Mouse (Mus musculus) lung, postnatal 36 days (tissue): ENCODE data around the gene Ssna1.

Experiments
- DNase-seq: peaks from one replicate; pipeline ENCODE4 v3.0.0; 2022; ENCODE audit warnings: mixed read lengths

Ssna1 gene

DNA sequence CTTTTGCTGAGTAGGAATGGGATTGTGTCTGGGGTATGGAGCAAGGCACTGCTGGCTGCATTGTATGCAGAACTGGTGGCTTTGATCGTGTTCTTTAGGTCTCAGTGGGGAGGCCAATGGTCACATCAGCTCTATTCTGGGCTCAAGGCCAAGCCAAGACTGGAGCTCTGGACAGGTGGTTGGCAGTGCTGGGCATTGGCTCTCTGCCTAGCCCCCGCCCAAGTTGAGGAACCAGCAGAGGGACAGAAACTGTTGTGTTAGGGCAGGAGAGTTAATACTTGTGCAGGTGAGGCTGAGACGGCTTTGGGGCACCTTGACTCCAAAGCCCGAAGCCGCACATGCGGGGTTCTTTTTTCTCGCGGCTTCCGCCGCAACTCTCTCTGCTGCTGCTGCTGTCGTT is 17.4 kb upstream of the Ssna1 start, which contains the start of gene Lrrc26:
Lrrc26 (plus strand) TSS at position 265 of the 400 bp plus-strand sequence.
- DNase-seq: peak; percentile 71

DNA sequence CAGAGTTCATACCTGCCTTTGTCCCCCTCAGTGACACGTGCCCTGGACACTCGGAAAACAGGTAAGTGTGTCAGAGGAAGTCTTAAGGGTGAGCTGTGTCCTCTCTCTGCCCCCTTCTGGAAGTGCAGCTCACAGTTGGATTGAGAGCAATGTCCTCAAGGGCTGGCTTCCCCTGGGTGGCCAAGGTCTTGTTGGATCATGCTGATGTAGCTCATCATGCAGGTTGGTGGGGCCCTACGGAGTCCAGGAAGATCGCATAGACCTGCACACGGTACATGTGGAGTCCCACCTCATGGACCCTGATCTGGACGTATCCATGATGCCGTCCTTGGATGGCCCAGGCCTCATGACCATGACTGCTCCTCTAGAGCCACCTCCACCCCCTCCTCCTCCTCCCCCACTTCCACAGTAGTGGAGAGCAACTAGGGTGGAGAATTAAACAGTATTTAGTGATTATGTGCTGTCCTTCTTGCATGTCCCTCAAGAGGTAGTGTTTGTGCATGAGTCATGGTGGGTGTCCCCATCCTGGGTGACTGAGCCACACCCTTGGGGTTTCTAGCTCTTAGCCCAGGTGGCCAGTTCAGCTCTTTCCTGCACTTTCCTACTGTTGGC is 16.6 kb upstream of the Ssna1 start:
- no peak for DNase-seq

DNA sequence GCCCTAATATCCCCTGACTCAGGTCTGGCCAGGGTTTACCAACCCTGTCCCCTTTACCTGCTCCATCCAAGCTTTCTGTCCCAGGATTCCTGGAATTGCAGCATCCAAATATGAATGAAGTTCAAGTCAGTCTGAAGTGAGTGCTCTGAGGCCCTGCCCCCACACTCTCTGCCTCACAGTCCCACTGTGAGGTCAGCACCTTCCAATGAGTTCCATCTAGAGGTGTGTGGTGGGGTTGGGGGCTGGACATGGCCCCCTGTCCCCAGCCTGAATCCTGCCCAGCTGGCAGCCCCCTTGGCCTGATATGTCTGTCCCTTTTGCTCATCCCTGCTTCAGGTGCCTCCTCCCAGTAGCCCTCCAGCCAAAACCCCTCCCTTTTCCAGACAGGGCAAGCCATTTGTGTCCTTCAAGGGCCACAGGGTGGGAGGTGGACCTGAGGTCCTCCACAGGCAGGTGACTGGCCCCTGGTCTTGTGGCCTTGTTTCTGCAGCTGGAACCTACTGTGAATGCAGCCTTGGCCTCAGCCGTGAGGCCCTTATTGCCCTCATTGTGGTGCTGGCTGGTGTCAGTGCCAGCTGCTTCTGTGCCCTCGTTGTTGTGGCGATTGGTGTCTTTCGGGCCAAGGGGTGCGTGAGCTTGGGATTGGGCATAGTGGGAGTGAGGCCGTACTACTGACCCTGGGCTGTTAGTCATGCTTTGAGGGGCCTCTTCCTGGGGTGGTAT is 15.8 kb upstream of the Ssna1 start, which contains the start of gene Tmem210:
Tmem210 (plus strand) TSS at position 219 of the 723 bp plus-strand sequence.
- no peak for DNase-seq

DNA sequence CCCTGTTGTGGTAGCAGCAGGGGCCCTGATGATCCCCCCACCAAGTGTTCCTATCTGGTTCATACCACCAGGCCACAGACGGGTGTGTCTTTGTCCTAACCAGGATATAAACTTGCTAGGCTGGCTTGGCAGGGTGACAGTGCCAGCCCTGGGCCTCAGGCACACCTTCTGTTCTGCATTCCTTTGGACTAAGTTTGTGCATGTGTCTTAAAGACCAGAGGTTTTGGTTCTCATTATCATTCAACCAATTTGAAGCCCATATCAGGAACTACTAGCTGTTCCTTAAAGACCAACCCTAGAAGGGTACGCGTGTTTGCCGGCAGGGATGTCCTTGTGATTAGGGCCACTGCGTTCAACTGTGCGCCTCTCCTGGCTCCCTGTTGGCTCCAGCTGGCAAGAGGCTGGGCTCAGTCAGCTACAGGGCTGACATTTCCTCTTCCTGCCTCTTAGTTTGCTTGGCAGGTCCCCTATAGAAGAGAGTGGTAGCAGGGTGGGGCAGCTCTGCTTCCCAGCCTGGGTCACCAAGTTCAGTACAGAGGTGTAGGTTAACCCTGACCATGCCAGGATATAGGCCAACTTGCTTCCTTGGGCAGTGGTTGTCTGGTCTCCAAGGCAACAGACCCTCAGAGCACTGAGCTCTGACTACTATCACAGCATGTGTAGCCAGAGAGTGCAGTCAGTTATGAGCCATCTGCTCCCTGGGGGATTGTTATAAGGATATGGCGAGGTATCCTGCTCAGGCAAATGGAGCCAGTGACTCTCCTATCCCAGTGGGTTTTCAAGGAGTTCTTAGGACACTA is 14.8 kb upstream of the Ssna1 start:
- DNase-seq: peak; percentile 81

DNA sequence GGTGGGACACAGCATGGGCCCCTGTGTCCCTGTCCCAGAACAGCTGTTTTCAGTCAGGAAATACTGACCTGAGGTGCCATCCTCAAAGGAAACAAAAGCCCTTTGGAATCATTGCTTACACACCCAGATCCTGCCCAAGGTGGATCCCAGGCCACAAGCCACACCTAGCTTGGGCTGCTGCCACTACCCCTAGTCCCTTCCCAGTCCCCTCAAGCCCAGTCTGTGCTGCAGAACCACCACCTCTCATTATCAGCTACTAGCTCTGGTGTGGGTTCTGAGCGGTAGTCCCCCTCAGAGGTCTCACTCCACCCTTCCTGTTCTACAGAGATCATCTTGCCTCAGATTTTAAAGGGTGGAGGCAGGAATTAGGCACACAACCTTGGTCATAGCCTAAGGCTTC is 14.1 kb upstream of the Ssna1 start:
- DNase-seq: peak; percentile 20

DNA sequence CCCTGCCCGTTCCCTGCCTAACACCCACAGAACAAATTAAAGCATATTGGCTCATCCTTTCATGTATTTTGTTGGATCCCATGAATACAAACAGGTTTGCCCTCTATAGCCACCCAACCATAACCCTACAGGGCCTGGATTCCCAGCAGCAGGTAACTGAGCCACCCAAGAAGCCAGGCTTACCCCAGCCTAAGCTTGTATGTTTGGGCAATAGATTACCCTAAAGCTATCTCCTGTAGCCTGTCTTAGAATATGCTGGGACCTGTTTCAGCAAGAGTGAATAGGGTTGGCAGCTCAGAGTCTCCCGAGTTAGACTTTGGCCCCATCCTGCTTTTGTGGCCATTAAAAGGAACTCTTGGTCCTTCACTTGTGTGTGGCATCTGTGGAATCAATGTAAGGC is 13.3 kb upstream of the Ssna1 start:
- no peak for DNase-seq

DNA sequence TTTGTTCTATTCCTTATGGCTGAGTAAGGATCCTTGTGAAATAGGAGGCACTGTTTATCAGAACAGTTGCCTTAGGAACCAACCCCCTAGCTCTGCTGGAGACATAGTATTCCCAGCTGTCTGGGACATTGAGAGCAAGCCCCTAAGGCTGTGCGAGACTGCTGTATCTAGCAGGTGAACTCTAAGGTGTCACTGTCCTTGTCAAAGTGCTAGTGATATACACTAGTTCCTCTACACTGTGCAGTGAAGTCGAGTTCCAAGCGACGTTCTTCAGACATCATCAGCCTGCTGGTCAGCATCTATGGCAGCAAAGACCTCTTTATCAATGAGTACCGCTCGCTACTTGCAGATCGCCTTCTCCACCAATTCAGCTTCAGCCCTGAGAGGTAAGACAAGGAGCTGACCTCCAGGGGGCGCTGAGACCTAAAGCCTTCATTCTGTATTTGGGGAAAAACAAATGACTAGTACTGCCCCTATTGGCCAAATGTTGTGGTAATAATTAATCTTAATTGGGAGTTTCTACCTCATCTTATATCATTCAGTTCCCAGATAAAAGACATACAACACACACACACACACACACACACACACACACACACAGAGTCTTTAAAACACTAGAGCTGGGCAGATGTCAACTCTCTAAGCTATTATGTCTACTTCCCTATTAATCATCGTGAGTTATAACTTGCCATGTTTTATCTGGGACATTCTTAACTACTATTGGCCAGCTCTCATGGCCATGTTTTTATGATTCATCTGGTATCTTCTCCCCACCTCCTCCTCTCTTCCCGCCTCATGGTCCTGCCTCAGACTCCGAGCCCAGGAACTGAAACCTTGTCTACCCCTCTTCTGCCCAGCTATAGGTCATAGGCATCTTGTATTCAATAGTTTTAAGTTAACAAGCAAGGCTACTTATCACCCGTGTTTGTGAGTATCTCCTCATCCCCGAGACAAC is 7.0 kb upstream of the Ssna1 start:
- peak; percentile 94 for DNase-seq

DNA sequence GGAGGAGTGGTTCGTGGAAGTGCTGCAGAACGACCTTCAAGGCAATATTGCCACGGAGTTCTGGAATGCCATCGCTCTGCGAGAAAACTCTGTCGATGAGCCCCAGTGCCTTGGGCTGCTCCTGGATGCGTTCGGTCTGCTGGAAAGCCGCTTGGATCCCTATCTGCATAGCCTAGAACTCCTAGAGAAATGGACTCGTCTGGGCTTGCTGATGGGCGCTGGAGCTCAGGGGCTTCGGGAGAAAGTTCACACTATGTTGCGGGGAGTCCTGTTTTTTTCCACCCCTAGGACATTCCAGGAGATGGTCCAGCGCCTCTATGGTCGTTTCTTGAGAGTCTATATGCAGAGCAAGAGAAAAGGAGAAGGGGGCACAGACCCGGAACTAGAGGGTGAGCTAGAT is 772 bp upstream of the Ssna1 start:
- DNase-seq: no peak

DNA sequence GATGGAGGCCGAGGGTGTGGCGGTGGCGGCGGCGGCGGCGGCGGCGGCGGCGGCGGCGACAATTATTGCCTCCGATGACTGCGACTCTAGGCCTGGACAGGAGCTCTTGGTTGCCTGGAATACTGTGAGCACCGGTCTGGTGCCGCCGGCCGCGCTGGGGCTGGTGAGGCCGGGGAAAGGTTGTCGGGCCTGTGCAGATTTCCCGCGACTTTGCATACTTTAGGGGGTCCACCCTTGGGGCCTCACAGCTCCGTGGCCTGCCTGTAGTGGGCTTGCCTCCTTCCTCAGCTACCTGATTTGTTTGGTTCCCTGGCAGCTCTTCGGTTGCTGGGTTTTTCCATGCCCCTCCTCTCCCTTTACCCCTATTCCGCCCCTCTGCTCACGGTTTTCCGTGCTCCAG is 277 bp upstream of the Ssna1 start:
- no peak for DNase-seq

DNA sequence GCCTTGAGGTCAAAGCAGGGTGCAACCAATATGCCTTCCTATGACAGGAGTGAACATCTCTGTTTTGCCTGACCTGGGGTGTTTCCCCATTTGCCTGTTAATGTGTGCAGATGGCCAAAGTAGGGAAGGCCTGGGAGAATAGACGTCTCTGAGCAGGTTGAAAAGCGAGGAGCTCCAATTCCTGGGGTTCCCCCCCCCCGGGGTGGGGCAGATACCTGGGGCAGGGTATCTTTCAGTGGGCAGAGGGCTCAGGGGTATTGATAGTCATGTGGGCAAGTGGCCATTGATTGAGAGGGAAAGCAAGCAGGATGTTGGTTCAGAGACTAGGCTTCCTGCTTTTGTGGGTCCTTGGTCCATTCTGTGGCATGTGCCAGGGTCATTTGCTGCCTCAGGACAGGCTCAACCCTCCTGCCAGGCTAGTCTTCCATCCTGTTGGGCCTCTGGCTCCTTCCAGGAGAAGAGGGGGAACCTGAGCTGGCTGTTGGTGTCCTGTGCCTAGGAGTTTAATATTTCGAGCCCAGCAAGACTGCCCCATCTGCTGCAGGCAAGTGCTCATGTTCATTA is 4.4 kb downstream of the Ssna1 start:
- DNase-seq: no peak

DNA sequence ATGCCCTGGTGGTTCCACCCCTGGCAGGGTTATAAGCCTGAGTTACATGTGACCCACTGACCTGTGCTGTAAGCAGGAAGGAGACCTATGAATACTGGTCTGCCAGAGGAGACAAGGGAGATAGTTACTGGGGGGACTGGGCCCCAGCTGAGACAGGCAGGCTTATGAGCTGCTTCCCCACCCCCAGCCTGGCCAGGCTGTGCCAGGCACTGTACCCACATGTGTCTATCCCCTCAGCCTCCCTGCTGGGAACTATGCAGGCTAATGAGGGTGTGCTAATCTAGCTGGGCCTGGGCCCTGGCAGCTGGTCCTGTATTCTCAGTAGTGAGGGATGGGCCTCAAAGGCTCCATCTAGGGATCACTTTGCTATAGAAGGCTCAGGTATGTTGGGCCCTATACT is 5.0 kb downstream of the Ssna1 start:
- no peak for DNase-seq

DNA sequence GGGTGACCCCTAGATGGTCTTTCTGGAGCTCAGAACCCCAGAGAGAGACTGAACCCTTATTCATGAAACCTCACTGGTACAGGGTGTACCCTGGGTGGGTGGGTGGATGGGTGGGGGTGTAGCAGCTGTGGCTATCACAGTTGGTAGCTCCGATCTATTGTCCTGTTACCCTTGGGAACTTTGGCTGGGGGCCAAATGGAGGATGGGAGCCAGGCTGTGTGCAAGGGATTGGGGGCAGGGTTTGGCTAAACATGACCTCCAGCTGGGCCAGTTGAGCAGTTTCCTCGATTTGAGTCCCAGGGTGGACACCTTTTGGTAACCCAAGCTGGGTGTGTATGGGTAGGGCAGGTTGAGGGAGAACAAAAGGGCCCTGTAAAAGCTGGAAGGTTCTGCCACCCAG is 5.5 kb downstream of the Ssna1 start:
- peak; percentile 44 for DNase-seq

DNA sequence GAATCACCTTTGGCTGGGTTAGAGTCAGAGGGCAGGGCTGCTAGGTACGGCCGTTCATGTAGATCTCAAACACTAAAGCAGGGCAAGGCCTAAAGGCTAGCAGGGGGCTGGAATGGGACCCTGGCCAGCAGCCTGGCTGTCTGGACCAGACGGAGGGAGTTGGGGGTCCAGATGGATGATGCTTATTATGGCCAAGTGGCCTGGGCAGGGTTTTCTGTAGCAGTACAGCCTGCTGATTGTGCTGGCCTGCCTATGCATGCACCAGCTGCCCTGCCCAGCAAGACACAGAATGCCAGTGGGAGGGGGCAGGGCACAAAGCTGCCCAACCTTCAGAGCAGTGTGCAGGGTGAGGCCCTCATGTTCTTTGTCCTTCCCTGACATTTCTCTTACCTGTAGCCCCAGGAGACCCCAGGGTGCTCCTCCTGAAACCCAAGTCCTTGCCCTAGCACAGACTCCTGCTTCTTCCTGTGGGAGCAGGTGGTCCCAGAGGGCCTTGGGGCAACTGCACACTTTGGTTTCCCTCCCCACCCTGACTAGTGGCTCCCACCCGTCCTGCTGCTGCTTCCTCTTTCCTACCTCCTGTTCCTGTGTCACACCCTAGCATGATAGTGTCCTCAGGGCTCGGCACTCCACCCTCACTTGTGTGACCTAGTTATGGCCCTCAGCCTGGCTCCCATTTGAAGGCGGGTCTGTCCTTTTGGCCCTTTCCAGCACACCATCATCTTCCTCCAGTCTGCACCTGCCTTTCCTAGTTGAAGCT is 6.2 kb downstream of the Ssna1 start:
- peak; percentile 49 for DNase-seq

DNA sequence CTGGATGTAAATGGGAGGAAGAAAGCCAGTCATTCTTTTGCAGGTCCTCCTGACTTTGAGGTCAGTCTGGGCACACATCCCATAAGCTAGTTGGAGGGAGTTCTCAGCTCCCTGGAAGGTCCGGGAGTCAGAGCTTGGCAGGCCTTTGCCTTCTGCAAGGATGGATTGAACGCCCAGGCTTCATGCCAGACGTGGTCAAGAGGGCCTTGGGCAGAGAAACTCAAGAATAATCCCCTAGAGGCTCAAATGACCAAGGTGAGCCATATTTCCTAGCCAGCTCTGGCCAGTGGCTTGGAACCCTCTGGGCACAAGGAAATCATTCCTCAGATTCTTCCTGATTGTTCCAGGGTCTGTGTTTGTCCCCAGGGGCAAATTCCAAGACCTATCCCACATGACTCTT is 7.4 kb downstream of the Ssna1 start:
- DNase-seq: no peak

DNA sequence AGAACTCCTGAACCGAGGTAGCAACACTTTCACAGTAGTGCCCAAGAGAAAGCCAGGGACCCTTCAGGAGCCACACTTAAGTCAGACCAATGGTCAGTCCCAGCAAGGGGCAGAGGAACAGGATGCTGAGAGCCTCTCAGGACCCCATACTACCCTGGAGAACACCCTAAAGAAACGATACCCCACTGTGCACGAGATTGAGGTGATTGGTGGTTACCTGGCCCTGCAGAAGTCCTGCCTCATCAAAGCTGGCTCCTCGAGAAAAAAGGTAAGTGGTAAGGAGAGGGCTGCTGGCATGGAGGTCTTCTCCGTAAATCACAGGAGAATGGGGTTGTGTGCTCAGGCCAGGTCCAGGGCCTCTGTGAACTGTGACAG is 8.0 kb downstream of the Ssna1 start:
- DNase-seq: no peak

DNA sequence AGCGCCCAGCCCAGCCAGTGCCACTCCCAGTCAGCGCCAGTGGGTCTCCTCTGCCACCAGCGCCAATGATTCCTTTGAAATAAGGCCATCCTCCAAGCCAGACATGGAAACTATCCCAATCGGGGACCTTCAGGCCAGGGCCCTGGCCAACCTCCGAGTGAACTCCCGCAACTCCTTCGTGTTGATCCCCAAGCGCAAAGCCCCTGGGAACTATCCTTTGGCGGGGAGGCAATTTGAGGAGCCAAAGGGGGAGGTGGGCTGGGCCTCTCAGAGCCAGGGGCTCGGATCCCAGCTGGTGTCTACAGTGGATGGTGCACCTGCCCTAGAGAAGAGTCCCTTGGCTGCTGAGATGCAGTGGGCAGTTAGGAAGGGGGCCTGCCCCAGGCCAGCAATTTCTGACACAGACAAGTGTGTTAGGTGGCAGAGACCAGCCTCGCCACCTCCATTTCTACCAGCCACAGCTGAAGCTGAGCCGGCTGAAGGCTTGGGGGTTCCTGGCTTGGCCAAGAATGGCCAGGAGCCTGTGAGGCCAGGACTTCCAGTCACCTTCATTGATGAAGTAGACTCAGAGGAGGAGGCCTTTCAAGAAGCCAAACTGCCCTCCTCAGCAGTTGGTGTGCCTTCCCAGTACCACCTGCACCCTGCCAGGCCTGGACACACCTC is 8.5 kb downstream of the Ssna1 start:
- DNase-seq: no peak

DNA sequence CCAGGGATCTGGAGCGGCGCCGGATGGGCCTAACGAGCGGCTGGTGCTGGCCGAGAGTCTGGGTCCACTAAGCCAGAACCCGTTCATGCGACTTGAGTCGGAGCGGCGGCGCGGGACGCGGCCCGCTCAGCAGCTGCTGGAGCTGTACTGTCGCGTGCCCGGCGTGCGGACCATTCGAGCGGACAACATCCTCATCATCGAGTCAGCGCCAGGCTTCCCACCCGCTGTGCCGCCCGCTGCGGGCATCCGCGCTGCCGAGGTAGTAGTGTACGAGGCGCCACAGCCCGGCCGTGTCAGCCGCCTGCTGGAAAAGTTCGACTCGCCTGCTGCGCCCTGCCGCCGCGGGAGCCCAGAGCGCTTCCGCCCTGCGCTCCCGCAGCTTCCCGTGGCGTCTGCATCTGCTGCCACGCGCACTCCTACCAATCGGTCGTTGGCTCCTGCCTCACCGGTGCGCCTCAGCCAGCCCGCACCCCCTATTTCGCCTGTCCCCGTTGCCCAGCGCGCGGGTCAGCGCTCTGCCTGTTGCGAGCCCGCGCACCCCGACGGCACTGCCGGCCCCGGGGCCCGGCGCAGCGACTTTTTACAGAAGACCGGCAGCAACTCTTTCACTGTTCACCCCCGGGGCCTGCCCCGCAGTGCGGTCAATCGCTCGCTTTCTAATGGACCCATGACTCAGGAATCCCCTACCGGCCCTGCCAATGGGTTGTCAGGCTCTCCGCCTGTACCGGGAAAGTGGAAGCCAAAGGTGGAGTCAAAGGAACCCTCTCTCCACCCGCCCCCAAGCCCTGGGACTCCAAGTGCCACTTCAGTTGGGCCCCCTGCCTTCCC is 9.2 kb downstream of the Ssna1 start:
- no peak for DNase-seq

DNA sequence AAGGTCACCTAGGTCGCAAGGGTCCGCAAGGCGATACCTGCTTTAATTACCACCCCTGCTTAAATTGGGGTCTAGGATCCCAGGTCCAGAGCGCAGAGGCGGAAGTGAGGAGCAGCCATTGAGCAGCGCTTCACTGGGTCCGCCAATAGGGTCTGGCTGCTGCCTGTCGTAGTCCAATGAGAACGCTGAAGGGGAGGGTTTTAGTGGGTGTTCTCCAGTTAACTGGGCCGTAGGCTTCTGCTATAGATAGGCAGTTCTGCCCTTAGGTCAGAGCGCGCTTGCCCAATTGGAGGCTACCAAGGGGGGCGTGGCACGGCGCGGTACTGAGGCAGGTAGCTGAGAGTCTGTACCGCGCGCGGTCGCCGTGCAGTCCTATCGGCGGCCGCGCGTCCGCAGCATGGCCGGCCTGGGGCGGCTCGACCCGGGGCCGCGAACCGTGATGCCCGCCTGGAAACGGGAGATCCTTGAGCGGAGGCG is 9.9 kb downstream of the Ssna1 start, which contains the start of gene Tprn:
Tprn (plus strand) TSS at position 328 of the 477 bp plus-strand sequence.
- DNase-seq: peak; percentile 99

DNA sequence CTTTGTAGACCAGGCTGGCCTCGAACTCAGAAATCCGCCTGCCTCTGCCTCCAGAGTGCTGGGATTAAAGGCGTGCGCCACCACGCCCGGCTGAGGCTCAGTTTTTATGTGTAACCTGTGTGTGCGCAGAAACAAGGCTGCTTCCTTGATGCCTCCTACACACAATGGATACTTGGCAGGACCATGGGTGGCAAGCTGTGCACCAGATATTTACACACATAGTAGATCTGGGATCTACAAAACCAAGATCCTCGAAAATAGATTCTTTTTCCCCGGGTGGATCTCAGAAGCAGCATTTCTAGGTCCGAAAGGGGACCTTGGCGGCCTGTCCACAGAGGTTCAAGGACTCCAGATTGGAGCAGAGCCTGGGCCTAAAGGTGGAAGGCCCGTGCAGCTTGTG is 10.4 kb downstream of the Ssna1 start:
- DNase-seq: no peak

DNA sequence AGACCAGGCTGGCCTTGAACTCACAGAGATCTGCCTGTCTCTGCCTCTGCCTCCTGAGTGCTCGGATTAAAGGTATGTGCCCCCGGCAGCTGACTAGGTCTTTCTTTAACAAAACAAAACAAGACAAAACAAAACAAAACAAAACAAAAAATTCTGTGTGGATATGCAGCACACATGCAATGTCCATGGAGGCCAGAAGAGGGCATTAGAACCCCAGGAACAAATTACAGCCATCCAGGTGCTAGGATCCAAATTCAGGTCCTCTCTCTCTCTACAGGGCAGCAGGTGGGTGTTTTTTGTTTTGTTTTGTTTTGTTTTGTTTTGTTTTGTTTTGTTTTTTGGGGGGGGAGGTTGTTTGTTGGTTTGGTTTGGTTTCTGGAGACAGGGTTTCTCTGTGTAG is 13.4 kb downstream of the Ssna1 start:
- no peak for DNase-seq
